8 mouse cellular contexts compared by ENCODE assay signal in the genomic region with DNA sequence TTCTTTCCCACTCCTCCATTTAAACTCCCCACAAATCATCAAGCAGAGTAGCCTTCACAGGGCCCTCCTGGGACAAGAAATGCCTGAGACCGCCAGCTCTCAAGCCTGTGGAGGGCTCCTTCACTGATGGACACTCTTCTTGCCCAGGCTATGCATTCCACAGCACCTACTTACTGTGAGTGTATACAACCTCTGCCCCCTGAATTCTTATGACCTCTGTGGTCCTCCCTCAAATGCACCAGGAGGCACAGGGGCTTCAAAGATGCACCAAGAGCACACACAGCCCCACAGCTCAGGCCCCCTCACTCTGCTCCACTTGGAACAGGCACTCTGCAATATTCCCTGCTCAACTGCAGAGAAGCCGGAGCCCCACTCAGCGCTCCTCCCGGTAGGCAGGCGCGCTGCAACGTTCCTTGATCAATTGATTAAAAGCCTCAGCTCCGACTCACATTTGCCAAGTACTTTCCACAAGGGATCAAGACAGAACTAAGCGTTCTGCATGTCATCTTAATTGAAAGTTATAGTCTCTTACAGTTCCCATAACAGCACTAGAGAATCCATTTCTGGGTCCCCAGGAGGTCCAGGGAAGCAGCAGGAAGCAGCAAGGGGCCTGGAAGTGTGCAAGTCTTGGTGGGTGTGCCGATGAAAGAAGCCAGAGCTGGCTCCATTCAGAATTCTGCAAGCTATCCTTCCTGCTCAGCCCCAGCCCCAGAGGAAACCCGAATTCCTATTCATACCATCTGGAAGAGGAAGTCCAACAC. TPM values are rescaled to one million over a fixed set of nuclear protein-coding genes. Genes with fewer than 3 reads are reported as not detected.
DNase-seq lines count a peak whose midpoint lies in the region; ATAC-seq and TF ChIP-seq lines count a peak whose summit lies in the region.

No protein-coding gene starts in this region.

- H3K4me1 ChIP-seq in kidney, embryonic 16.5 days (ENCODE audit: insufficient read depth, low read length): peaks cover 84% of the 10 kb centered on the region
- peaks cover 17% of the 10 kb centered on the region for H3K4me1 ChIP-seq in kidney, adult 2 months (ENCODE audit: control insufficient read depth, insufficient read depth, low read length)
- peaks cover 53% of the 10 kb centered on the region for H3K4me1 ChIP-seq in embryonic facial prominence, embryonic 14.5 days (ENCODE audit: control insufficient read depth, insufficient read depth, low read length)
- H3K4me1 ChIP-seq in intestine, embryonic 15.5 days (replicated peaks): peaks cover 73% of the 10 kb centered on the region
- H3K4me1 ChIP-seq in neural tube, embryonic 14.5 days (ENCODE audit: control insufficient read depth, insufficient read depth, low read length): peaks cover 41% of the 10 kb centered on the region

- H3K27me3 ChIP-seq in kidney, embryonic 16.5 days (ENCODE audit: insufficient read depth, low read length): no peaks in the 10 kb centered on the region
- H3K27me3 ChIP-seq in kidney, adult 2 months (replicated peaks; ENCODE audit: control insufficient read depth, insufficient read depth, low read length): no peaks in the 10 kb centered on the region
- no peaks in the 10 kb centered on the region for H3K27me3 ChIP-seq in embryonic facial prominence, embryonic 14.5 days (replicated peaks; ENCODE audit: control insufficient read depth, insufficient read depth, low read length)
- H3K27me3 ChIP-seq in intestine, embryonic 15.5 days (replicated peaks): no peaks in the 10 kb centered on the region
- H3K27me3 ChIP-seq in neural tube, embryonic 14.5 days (ENCODE audit: control insufficient read depth, insufficient read depth, low read length): peaks cover 9% of the 10 kb centered on the region; the same call in 1 of the 2 replicates

- H3K4me3 ChIP-seq in kidney, embryonic 16.5 days (ENCODE audit: low read length): no peak overlapping the region
- H3K4me3 ChIP-seq in kidney, adult 2 months (ENCODE audit: insufficient read depth, low read depth, low read length): no peak overlapping the region
- H3K4me3 ChIP-seq in embryonic facial prominence, embryonic 14.5 days (ENCODE audit: low read depth, low read length): no peak overlapping the region
- H3K4me3 ChIP-seq in intestine, embryonic 15.5 days (replicated peaks): no peak overlapping the region
- no peak overlapping the region for H3K4me3 ChIP-seq in neural tube, embryonic 14.5 days (ENCODE audit: low read depth, low read length)

- 23% methylated on average over 11 of the region's 11 CpGs for WGBS in kidney, embryonic 16.5 days
- WGBS in kidney, adult 2 months: 58% methylated on average over 11 of the region's 11 CpGs
- WGBS in embryonic facial prominence, embryonic 14.5 days: 7% methylated on average over 11 of the region's 11 CpGs
- 26% methylated on average over 11 of the region's 11 CpGs for WGBS in intestine, embryonic 15.5 days
- 3% methylated on average over 11 of the region's 11 CpGs for WGBS in neural tube, embryonic 14.5 days

- TF ChIP-seq CTCF in kidney, adult 2 months (conservative IDR thresholded peaks at IDR 0.05; ENCODE audit: insufficient read depth, insufficient read length, low read depth, low read length): no peak

- no peak for DNase-seq in kidney, adult 2 months
- DNase-seq in embryonic facial prominence, embryonic 14.5 days (ENCODE audit: low spot score): peak; percentile 90
- no peak for DNase-seq in thymus, postnatal 0 days (ENCODE audit: low spot score)
- DNase-seq in left cerebral cortex, postnatal 25 days (ENCODE audit: low spot score in 2 of 2): no peak
- no peak for DNase-seq in cerebellum, adult 18-20 months

- TF ChIP-seq POLR2A in kidney, adult 2 months (IDR thresholded peaks at IDR 0.05; ENCODE audit: low read depth, low read length): no peak

- intact Hi-C loops in left cerebral cortex, postnatal 25 days (cut with DNase I): no loop called here

- peak overlapping the region; percentile 80 for H3K27ac ChIP-seq in kidney, embryonic 16.5 days (ENCODE audit: low read length)
- no peak overlapping the region for H3K27ac ChIP-seq in kidney, adult 2 months (ENCODE audit: insufficient read depth, low read depth, low read length)
- peak overlapping the region; percentile 67 for H3K27ac ChIP-seq in embryonic facial prominence, embryonic 14.5 days (replicated peaks; ENCODE audit: low read depth, low read length)
- H3K27ac ChIP-seq in intestine, embryonic 15.5 days: peak overlapping the region; percentile 66
- H3K27ac ChIP-seq in neural tube, embryonic 14.5 days (ENCODE audit: low read depth, low read length): peak overlapping the region; percentile 52

- no peaks in the 10 kb centered on the region for H3K9me3 ChIP-seq in kidney, embryonic 16.5 days (ENCODE audit: low read length)
- no peaks in the 10 kb centered on the region for H3K9me3 ChIP-seq in embryonic facial prominence, embryonic 14.5 days (ENCODE audit: control insufficient read depth, low read length)
- H3K9me3 ChIP-seq in intestine, embryonic 15.5 days: no peaks in the 10 kb centered on the region
- no peaks in the 10 kb centered on the region for H3K9me3 ChIP-seq in neural tube, embryonic 14.5 days (ENCODE audit: control insufficient read depth, low read length)

- peaks cover 6% of the 10 kb centered on the region for H3K36me3 ChIP-seq in kidney, embryonic 16.5 days (ENCODE audit: insufficient read depth, low read length)
- H3K36me3 ChIP-seq in kidney, adult 2 months (ENCODE audit: control insufficient read depth, insufficient read depth, low read length): no peaks in the 10 kb centered on the region
- peaks cover 13% of the 10 kb centered on the region; the same call in 1 of the 2 replicates for H3K36me3 ChIP-seq in embryonic facial prominence, embryonic 14.5 days (ENCODE audit: control insufficient read depth, insufficient read depth, low read length)
- no peaks in the 10 kb centered on the region for H3K36me3 ChIP-seq in intestine, embryonic 15.5 days
- H3K36me3 ChIP-seq in neural tube, embryonic 14.5 days (ENCODE audit: control insufficient read depth, insufficient read depth, low read length): no peaks in the 10 kb centered on the region

- peak overlapping the region; percentile 31 for H3K4me2 ChIP-seq in kidney, embryonic 16.5 days (replicated peaks; ENCODE audit: low read depth, low read length)
- peak overlapping the region; percentile 31 for H3K4me2 ChIP-seq in embryonic facial prominence, embryonic 14.5 days (ENCODE audit: low read depth, low read length)
- H3K4me2 ChIP-seq in intestine, embryonic 15.5 days (replicated peaks): peak overlapping the region; percentile 38
- peak overlapping the region; percentile 37; the same call in 1 of the 2 replicates for H3K4me2 ChIP-seq in neural tube, embryonic 14.5 days (ENCODE audit: low read depth, low read length)

- 0 out of 2 replicates have a peak overlapping the region, but pooled peaks have one; percentile 20 for H3K9ac ChIP-seq in kidney, embryonic 16.5 days (replicated peaks; ENCODE audit: low read length)
- no peak overlapping the region for H3K9ac ChIP-seq in embryonic facial prominence, embryonic 14.5 days (ENCODE audit: low read depth, low read length)
- H3K9ac ChIP-seq in intestine, embryonic 15.5 days: no peak overlapping the region
- no peak overlapping the region for H3K9ac ChIP-seq in neural tube, embryonic 14.5 days (replicated peaks; ENCODE audit: low read depth, low read length)

- ATAC-seq in kidney, embryonic 16.5 days (ENCODE audit: low FRiP score, low TSS enrichment): no peak
- peak; percentile 46; the same call in 1 of the 2 replicates for ATAC-seq in embryonic facial prominence, embryonic 14.5 days (ENCODE audit: low read depth)
- ATAC-seq in intestine, embryonic 15.5 days: no peak
- ATAC-seq in neural tube, embryonic 14.5 days (ENCODE audit: low read depth): peak; percentile 69

RNA-seq across cellular contexts. Expression of a gene that starts 10.0 kb away (rescaled TPM):
- polyA plus RNA-seq in kidney, embryonic 16.5 days (2015; fragmentation: Nextera tagmentation; extraction: Ambion mirVana): 21.1 and 21.7 TPM in 2 replicates
- 31.1 and 34.6 TPM in 2 replicates for polyA plus RNA-seq in kidney, adult 2 months (2012; rRNA removed)
- 20.8 and 26.6 TPM in 2 replicates for polyA plus RNA-seq in embryonic facial prominence, embryonic 14.5 days (2014; fragmentation: Nextera tagmentation; extraction: Ambion mirVana)
- 15.1 and 17.4 TPM in 2 replicates for polyA plus RNA-seq in intestine, embryonic 15.5 days (2015; fragmentation: Nextera tagmentation; extraction: Ambion mirVana)
- 8.2 and 11.3 TPM in 2 replicates for polyA plus RNA-seq in neural tube, embryonic 14.5 days (2014; fragmentation: Nextera tagmentation; extraction: Ambion mirVana)
- polyA plus RNA-seq in thymus, postnatal 0 days (2015; fragmentation: Nextera tagmentation; extraction: Ambion mirVana): 5.2 and 5.4 TPM in 2 replicates
- 1 to 10 TPM; 4.2 to 5.7 TPM for total RNA-seq in left cerebral cortex, postnatal 25 days (2021)

Comparison
In these comparisons a context has a peak if more than half of its experiments do, and no peak if none do; other contexts are left out.
1. ATAC-seq: peak in embryonic facial prominence, embryonic 14.5 days (single experiment) and neural tube, embryonic 14.5 days (single experiment); none in kidney, embryonic 16.5 days (single experiment) and intestine, embryonic 15.5 days (single experiment).
2. Peak in every context shown above with its lines, with median percentiles within 50 percentile points of each other: H3K4me2 ChIP-seq.